Mouse (Mus musculus) layer of hippocampus, postnatal 10 days (tissue): ENCODE results near the gene Fam163b. TPM values are rescaled to one million over a fixed set of nuclear protein-coding genes. Genes with fewer than 3 reads are reported as not detected.

Experiments used
- DNase-seq, 2 experiments: peaks; one replicate each; pipeline ENCODE4 v3.0.0; 2021; ENCODE audit warnings: low spot score in 2 of 2
- total RNA-seq, 2 experiments: library from RNA; stranded (reverse); gene quantifications; 2 replicates each; pipeline ENCODE4 v1.2.3; 2021

Fam163b gene
- total RNA-seq, 2 experiments from 2014 or later, result 105 to 107 TPM

DNA sequence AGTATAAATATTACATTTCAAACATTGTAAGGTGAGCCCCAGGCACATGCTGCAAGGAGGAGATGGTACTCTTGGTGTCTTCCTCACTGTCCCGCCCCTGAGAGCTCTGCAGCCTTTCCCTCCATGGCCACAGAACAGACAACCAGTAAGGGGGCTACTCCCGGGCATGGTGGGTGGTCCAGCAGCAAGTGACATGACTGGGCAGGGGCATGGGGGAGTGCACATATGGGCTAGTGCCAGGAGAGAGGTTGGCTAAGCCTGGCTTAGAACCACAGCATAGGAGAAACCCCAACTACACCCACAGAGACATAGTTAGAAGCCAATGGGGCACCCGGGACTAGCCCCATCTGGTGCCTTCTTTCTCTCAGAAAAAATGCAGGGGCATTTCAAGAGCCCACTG is 6.0 kb downstream of the Fam163b start:
- no peak for DNase-seq

DNA sequence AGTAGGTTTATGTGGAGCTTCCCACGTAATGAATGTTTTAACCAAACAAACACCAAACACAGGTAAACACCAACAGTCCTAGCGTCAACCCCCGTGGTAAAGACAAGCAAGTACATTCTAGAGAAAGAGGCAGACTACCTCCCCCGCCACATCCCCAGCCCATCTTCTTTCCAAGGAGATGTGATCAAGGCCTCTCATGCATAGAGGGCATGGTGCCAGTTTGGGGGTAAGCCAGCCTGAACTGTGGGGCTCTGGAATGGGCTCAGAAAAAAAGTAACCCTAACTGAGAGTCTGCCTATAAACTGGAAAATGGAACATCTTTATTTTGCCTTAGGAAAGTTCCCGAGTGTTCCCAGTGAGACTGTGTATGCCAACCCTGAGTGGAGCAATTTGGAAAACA is 6.4 kb downstream of the Fam163b start:
- no peak for DNase-seq

DNA sequence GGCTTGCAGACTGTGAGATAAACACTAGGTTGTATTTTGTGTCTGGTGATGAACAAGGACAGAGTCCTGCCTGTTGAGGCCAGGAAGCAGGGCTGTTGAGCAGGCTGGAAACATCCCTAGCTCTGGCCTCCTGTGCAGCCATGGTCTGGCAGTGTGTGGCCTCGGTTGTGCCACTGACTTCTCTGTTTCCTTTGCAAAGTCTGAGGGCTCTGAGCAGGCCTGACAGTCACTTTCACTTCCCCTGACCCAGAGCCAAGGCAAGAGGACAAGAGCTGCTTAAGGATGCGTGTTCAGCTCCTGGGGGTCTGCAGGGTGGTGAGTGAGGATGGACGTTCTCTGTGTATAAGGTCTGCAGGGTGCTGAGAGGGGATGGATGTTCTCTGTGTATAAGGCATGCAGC is 13.3 kb downstream of the Fam163b start:
- no peak for DNase-seq

DNA sequence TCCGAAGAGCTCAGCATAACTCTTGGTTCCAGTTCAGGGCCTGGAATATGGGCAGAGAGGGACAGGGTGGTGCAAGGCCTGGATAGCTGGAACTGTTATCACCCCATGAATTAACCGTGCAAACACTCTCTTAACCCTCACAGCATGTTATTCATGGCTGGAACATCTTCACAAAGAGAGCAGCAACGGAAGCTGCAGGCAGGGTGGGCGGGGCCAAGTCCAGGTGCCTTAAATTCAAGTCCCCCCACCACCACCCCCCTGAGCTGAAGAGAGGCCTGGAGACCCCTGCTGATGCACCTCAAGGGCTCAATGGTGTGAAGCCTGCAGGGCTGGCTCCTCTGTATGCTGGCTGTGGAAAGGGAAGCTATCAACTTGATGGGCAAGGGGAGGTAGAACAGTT is 15.8 kb downstream of the Fam163b start:
- DNase-seq, result no peak

DNA sequence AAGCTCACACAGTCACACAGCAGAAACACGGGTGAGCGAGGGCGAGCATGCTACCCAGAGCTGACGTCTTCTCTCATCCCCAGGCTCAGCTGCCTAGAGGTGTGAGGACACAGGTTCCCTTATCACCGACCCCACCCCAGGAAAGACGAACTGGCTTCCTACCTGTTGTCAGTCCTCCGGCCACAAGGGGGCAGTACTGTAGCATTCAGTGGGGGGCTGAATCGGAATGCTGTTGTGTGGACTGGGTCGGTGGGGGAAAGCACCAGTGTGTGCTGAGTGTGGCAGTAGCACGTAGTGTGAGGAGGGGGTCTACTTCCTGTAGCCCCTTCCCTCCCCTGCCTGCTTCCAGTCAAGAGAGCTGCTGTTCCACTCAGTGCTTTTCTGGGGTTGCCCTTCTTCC is 16.3 kb downstream of the Fam163b start:
- DNase-seq, result peak; percentile 59 to 63

DNA sequence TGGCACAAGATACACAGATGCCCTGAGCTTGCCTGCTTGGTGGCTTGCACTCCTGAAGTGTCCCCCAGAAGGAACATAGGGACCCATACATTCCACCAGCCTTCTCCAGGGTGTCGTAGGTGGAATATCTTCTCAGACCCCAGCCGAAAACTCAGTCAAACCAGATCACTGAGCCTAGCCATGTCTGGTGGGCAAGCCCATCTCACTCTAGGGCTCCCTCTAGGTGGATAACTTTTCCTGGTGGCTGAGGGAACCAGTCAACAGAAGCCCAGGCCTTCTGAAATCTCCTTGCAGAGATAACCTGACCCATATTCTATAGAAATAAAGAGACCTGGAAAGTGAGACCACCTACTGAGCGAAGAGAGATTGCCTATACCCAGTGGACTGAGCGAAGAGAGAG is 19.2 kb downstream of the Fam163b start:
- DNase-seq, result no peak

DNA sequence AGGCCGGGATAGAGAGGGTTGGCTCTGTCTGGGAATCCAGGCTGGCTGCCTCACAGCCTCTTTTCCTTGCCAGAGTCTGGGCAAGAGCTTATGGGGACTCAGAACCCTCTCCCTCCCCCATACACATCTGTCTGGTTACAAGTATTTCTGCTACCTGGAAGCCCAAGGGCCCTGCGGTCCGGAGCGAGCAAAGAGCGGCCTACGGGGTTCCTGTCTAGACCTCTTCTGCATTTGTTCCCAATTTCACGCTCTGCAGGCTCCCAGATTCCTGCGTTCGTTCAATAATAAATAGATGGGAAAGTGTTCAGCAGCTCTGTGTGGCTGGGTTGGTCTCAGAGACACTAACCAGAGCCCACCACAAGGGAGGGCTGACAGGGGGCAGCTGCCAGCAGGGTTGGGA is 19.7 kb downstream of the Fam163b start:
- DNase-seq, result no peak

DNA sequence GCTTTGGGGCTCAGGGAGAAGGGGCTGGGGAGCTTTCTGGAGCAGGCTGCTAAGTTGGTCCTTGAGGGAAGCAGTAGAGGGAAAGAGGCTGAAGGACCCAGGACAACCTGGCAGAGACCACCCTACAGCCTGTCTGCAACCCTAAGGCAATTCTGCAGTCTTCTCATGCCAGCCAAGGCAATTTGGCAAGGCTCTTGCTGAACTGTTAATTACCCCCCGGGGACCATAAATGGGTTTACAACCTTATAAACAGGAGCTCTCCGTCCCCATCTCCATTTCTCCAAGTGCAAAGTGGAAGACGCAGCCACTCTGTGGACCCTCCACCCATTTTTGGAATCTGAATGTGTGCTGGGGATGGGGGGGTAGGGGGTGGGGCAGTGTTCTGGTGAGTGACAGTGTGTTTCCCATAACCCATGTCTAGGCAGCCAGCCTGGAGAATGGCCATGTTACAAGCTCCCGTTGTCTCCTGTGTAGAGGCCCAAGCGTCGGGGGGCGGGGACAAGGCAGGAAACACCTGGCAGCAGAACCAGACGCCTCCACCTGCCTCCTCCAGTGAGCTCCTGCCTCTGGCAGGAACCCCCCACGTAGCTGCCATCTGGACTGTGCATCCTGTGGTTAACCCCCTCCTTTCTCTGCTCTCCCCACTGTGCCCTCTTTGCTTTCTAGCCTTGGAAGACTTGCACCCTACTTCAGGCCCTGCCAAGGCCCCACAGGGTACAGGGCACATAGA is 20.5 kb downstream of the Fam163b start:
- DNase-seq, result peak in 1 of 2 experiments; percentile 42

DNA sequence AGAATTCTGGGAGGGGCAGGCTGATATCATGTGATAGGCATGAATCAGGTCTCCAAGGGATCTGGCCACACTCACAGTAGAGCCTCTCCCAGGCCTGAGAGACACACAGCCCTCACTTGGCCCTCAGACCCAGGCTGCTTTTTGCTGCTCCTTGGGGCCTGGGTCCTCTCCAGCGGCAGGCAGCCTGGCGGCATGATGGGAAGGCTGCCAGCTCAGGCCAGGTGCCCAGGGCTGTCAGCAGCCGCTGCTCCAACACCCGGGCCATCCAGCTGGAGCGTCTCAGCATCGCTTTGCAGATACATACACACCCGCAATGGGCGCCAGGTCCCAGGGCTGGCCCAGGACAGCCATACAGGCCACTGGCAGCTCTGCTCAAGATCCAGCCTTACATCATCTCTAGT is 22.1 kb downstream of the Fam163b start:
- peak; percentile 48 to 69 for DNase-seq

DNA sequence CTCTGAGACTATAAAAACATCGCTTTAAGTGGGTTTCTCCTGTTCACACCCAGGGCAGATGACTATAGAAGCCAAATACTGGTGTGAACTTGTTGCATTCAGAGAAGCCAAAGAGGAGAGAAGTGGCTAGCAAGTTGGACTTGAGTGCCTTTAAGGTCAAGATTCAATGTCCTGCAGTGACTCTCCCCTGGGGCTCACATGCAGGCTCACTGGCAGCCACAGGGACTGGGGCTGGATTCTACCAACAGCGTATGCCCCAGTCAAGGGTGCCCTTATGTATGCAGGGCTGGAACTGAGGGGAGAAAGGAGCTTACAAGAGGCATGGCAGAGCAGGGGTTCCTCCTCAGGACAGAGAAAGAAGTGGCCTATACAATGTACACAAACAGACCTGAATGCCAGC is 22.5 kb downstream of the Fam163b start:
- DNase-seq, result no peak

DNA sequence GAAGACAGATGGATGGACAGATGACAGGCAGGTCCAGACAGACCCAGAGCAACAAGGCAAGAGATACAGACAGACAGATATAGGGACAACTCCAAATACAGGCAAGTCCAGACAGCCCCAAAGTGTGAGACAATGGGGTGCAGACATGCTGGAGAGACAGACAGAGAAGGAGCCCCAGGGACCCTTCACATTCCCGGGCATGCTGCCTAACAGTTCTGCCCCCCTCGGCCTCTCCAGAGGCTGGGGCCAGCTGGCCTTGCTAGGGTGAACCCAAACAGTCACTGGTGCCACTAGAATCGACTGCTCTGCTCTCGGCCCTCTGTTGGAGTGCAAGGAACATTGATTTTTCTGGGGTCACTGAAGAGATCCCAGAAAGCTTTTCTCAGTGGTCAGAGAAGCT is 23.8 kb downstream of the Fam163b start:
- no peak for DNase-seq

DNA sequence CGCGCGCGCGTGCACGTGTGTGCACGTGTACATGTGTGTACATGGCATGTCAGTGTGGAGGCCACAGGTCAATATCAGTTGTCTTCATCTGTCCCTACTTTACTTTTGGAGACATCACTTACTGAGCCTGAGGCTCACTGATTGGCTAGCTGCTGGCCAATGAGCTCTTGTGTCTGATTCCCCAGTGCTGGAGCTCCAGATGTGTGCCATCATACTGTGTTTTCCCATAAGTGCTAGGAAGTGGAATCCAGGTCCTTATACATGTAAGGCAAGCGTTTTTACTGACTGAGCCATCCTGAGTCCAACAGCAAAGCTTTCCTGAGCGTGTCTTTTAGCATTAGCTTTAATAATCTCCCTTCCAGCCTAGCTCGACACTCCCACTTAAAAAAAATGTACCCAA is 28.1 kb downstream of the Fam163b start:
- no peak for DNase-seq

DNA sequence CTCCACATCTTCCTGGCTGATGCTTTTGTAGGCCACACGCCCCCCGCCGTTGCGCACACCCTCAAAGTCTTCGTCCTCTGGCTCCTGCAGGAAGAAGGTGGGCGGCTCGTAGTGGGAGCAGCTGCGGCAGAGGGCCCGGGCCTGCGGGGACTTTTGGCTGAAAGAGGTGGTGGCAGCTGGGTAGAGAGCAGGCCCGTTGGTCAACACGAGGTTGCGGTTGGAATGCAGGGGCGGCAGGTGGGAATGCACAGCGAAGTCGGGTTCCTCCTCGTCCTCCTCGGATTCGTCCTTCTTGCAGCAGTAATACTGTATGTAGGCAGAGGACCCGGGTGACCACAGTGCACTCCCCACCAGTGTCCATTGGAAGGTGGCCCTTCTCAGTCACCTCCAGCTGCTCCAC is 29.7 kb downstream of the Fam163b start:
- DNase-seq, result no peak

DNA sequence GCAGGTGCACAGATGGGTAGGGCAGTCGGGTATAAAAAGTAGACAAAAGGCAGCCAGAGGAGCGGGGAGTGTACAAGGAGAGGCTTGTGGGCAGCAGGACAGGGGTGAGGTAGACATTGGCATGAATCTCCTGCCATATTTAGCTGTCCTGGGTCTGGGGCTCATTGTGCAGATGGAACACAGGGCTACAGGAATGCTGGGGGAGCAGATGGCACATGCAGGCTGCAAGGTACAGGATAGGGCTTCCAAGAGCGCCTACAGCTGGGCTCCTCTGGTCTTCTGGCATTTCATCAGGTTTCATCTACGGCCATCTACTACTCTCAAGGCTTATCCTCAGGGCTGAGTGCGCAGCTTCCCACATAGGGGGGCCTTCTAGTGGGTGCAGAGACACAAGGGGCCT is 33.2 kb downstream of the Fam163b start:
- no peak for DNase-seq

DNA sequence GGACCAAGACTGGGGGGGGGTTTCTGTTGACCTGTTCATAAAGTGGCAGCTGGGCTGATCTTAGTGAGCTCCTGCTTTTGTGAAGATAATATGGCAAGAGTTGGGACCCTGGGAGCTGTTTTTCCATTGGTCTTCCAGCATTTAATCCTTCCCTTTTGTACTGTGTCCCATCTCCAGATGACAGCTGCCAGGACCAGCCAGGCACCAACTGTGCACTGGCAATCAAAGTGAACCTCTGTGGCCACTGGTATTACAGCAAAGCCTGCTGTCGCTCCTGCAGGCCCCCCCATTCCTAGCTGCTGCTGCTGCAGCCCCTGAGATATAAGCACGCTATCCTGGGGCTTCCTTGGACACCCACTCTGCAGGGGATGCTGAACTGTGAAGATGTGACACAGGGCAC is 34.1 kb downstream of the Fam163b start:
- no peak for DNase-seq

DNA sequence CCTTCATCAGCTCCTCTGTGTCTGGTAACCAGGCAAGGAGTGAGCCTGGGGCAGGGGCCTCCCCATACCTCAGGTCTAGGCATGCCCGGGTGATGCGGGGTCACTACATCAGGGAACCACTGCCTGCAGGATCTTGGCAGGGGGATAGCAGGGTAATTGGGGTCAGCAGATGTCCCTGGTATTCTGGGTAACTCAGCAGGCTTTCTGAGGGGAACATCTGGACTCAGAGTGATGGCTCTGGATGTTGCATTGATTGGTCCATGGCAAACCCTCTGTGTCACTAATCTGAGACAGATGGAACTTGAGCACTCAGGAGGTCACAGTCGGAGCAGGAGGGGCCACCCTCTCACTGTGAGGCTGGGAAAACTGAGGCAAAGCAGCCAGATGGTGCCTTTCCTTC is 35.5 kb downstream of the Fam163b start:
- DNase-seq, result no peak

DNA sequence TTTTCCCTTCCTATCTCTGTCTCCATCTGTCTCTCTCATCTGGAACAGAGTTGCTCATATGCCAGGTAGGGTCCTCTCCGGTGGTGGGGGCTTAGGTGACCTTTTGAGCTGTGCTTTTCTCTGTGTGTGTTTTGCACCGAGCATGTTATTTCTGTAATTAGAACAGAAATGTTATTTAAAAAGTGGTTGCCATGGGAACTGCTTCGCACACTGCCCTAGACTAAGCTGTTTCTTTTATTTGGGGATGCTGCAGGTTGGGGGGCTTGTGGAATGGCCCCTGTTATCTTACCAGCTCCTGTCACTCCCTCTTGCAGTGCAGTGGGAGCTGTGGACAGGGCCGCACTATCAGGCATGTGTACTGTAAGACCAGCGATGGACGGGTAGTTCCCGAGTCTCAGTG is 38.7 kb downstream of the Fam163b start:
- no peak for DNase-seq

DNA sequence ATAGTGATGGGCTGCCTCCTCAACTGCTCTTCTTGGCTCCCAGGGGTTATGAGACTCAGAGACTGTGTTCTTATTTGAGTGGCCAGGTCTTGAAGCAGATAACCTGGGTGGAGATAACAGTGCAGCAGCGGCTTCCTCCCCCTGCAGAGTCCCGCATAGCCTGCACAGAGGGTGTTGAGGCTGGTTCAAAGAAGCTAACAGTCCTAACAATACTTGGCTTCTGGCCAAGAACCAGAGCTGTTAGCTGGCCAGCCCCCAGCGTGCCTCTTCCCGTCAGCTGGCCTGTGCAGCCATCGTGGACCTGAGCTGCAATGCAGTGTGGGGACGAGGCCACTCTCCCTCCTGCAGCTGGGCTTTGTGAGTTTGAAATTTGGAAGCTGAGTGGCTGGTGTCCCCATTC is 44.5 kb downstream of the Fam163b start:
- DNase-seq, result peak; percentile 47 to 49

DNA sequence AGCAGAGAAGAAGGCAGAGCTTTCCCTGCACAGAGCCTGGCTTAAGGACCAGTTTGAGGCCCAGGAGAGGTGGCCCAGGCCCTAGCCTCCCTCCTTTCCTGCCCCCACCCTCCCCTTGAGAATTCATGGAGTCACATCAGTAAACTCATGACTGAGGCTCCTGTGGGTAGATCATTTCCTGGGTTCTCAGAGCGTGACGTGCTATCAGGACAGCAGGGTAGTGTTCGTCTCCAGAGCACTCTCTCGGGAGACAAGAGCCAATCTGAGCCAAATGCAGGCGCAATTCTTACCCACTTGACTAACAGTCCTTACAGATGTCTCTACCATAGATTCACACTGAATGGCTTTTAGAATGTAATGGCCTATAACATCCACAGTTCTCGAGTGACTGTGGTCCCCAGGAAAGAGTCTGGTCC is 45.0 kb downstream of the Fam163b start:
- no peak for DNase-seq

DNA sequence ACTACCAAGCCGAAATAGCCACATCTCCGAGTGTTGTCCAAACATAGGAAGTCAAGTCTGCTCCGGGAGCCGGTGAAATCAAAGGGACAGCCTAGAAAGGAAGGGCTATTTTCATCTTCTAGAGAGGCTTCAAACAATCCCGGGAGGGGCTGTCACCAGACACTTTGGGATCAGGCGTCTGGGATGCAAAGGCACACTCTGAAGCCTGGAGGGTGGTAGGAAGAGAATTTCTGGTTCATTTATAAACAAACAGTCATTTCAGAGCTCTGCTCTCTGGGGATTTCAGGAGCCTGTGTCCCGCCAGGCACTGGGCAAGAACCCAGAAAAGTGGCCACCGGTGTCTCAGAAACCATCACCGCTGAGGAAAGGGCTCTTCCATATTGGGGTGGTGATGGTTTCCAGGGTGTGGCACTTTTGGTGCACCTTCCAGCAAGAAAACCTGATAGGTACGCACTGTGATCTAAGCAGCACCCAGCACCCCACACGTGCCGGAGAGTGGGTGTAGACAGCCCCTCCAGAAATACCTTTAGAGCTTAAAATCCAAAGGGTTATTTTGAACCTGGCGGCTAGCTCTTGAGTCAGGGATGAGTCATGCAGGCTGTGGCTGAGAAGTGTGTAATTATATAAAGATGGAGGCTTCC is 45.8 kb downstream of the Fam163b start:
- no peak for DNase-seq

DNA sequence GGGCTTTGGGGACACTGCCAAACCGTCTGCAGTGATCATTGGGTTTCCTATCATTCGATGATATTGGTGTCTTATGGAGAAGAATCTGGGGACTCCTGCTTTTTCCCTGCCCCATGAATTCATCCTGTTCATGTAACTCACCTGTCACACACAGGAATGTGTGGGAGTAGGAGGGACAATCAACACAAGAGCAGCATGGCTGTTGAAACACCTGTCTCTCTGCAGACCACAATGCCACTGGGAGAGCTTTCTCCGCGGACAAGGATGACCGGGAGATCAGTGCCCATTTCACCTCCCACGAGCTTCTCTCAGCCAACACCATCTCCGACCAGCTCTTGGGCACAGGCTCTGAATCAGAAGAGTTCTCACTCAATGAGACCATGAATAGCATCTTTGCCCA is 47.1 kb downstream of the Fam163b start:
- DNase-seq, result no peak

DNA sequence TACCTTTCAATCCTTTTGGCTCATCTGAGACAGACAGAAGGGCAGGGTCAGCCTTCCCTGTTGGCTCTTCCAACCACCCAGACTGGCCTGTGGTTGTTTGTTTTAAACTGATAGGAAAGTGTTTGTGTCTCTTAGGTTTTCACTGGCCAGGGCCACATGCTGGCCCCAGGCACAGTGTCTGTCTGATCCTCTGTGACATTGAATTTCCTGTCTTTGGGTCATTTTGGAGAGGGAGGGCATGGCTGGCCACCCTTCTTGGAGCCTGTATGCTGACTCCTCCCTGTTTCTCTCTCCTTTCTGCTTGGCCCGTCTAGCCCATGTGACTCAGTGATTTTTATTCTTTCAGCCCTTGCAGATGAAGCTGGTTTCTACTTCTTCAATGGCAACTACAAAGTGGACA is 53.1 kb downstream of the Fam163b start:
- no peak for DNase-seq

DNA sequence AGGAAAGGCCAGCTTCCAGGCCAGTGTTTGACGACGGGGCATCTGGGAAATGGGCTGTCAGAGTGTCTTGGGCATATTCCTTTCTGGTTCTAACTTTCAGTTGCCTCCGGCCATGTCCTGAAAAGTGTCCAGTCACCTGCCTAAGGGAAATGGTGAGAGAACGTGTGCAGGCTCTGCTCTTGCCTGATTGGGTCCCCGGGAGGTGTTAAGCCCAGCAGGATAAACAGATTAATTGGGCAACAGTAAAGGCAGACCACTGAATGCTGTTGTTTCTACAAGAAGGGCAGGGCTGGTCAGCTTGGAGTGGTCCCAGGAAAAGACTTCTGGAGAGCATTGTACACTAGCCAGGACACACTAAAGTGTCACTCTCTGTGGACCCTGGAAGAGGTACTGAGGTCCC is 53.6 kb downstream of the Fam163b start:
- DNase-seq, result no peak
